Mouse (Mus musculus) stomach, postnatal 0 days (tissue): Measurements from ENCODE around the gene Eif5a. TPM values are rescaled to one million over a fixed set of nuclear protein-coding genes. Genes with fewer than 3 reads are reported as not detected.

Experiments used
- ATAC-seq: fragments of 200-750 bp; cut with Nextera tagmentation; 2 replicates; pipeline ENCODE4 v1.8.0; 2017; ENCODE audit not compliant: low FRiP score, low TSS enrichment
- DNase-seq: peaks from one replicate; pipeline ENCODE4 v3.0.0-alpha.2; 2016; ENCODE audit warnings: low spot score
- H3K27ac ChIP-seq: fragments of 300-500 bp; sonication (generic); replicated peaks from 2 replicates; pipeline ENCODE4 v1.5.1; 2014; ENCODE audit warnings: mild to moderate bottlenecking, control low read depth
- H3K27me3 ChIP-seq: fragments of 300-500 bp; sonication (generic); 2 replicates; pipeline ENCODE4 v1.6.1; 2014; ENCODE audit warnings: low read length; ENCODE audit not compliant: control insufficient read depth, insufficient read depth
- H3K36me3 ChIP-seq: fragments of 300-500 bp; sonication (generic); 2 replicates; pipeline ENCODE4 v1.6.1; 2014; ENCODE audit warnings: low read length, mixed read lengths; ENCODE audit not compliant: control insufficient read depth, insufficient read depth
- H3K4me1 ChIP-seq: fragments of 300-500 bp; sonication (generic); replicated peaks from 2 replicates; pipeline ENCODE4 v1.6.1; 2014; ENCODE audit warnings: antibody characterized with exemption; ENCODE audit not compliant: control insufficient read depth, insufficient read depth
- H3K4me2 ChIP-seq: fragments of 300-500 bp; sonication (generic); replicated peaks from 2 replicates; pipeline ENCODE4 v1.6.1; 2014; ENCODE audit warnings: low read depth, mild to moderate bottlenecking, control low read depth, moderate library complexity
- H3K4me3 ChIP-seq: fragments of 300-500 bp; sonication (generic); 2 replicates; pipeline ENCODE4 v1.5.1; 2014; ENCODE audit warnings: low read depth, low read length, control low read depth
- H3K9ac ChIP-seq: fragments of 300-500 bp; sonication (generic); 2 replicates; pipeline ENCODE4 v1.6.1; 2014; ENCODE audit warnings: mild to moderate bottlenecking, low read length, control low read depth, mixed read lengths
- H3K9me3 ChIP-seq: fragments of 300-500 bp; sonication (generic); 2 replicates; pipeline ENCODE4 v1.6.1; 2016; ENCODE audit warnings: low read length; ENCODE audit not compliant: control insufficient read depth
- CTCF ChIP-seq: IDR thresholded peaks from 2 replicates; pipeline ENCODE4 v1.5.1; 2016; ENCODE audit warnings: antibody characterized with exemption, low read depth, mild to moderate bottlenecking, moderate library complexity
- EP300 ChIP-seq: optimal IDR thresholded peaks from 2 replicates; pipeline ENCODE3; 2016; ENCODE audit warnings: antibody characterized with exemption
- WGBS: fragments of 180-500 bp; shearing (Covaris S2); extraction: QIAGEN DNeasy Blood & Tissue Kit; methylation state at CpG from one replicate; pipeline ENCODE4 v1.1.7; 2014; 5-methylcytosine and 5-hydroxymethylcytosine counted together
- polyA plus RNA-seq: library from polyadenylated mRNA; unstranded; fragments of >200 nt; fragmentation: Nextera tagmentation; extraction: Ambion mirVana; gene quantifications from 2 replicates; pipeline ENCODE4 v1.2.1, GENCODE M21; 2015

The Eif5a gene
- polyA plus RNA-seq, 1 experiment from 2014 or later = 1,205 TPM

DNA sequence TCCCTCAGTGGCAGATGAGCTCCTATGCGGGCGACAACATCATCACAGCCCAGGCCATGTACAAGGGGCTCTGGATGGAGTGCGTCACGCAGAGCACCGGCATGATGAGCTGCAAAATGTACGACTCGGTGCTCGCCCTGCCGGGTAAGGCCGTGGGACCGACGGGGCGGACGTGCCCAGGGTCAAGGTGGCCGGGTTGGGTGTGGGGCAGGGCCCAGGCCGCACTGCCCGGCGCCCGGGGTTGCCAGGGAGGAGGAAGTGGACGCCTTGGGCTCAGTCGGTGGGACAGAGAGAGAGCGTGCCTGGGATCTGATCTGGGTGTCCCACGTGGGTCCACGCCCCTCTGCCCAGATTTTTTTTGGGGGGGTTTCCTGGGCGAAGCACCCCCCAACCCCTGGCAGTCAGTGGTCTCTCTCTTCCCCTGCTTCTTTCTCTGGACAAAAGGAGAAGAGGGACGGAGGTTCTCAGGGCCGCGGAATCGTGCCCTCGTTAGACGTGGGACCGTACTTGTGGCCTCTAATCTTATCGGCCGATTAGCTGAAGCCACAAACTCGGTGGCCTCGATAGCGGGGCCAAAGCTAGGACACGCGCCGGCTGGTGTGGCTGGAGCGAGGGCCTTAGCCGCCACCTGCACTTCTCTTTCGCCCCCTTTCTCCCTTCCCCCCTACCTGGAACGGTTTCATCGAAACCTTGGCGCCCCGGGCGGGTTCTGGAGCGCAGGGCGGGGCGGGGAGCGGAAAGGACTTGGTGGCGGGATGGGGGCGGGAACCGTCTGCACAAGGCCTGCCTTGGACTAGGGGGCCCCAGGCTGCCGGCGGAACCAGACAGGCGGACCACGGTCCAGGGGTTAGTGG, 44.5 kb upstream of the Eif5a start:
- DNase-seq = peak; percentile 89
- peaks cover 6% of the 10 kb centered on the region; the same call in 1 of the 2 replicates for H3K27me3 ChIP-seq
- H3K4me1 ChIP-seq = peaks cover 2% of the 10 kb centered on the region; the same call in 1 of the 2 replicates
- peak overlapping the region; percentile 59 for H3K9ac ChIP-seq
- peak overlapping the region; percentile 65 for H3K4me2 ChIP-seq
- H3K27ac ChIP-seq = peak overlapping the region; percentile 82
- peak overlapping the region; percentile 43 for H3K4me3 ChIP-seq
- peak; percentile 55 for ATAC-seq
- peaks cover 9% of the 10 kb centered on the region; the same call in 1 of the 2 replicates for H3K36me3 ChIP-seq
- TF ChIP-seq CTCF (no peak), EP300 (no peak)
- no peaks in the 10 kb centered on the region for H3K9me3 ChIP-seq
- 3% methylated on average over 52 of the region's 59 CpGs for WGBS

DNA sequence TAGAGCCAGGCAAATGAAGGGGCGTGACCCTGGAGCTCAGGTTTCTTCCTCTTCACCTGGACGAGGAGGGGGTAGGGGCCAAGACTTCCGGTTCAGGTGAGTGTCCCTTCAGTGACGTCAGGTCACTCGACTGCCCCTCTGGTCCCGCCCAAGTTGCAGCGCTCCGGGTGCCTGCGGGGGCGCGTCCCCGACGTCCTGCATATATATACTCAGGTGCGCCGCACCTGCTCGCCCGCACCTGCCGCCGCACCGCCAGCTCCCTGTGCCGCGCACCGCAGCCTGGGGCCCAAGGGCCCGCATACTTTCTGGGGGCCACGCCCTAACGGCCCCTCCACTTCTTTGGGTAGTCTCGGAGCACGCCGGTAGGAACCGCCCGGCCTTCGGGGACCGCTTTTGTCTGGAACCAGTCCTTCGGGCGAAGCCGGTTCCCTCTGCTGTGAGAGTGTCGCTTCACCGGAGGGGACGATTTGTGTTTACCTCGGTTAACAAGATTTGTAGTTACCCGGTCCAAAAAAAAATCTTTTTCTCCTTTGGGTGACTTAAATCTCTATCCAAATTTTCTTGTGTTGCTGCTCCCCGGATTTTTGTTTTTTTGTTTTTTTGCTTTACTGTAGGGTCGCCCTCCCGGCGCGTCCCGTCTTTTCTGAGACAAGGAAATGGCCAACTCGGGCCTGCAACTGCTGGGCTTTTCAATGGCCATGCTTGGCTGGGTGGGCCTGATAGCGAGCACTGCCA, 43.7 kb upstream of the Eif5a start:
- ATAC-seq (peak; percentile 67), DNase-seq (peak; percentile 89)
- peaks cover 6% of the 10 kb centered on the region; the same call in 1 of the 2 replicates for H3K27me3 ChIP-seq

GRCm38 (mm10) chr11:69964650-69965270, 43.0 kb upstream of the Eif5a start, which contains the start of gene Cldn7:
Cldn7 (plus strand) TSS chr11:69964779.
- H3K36me3 ChIP-seq = peaks cover 6% of the 10 kb centered on the region; the same call in 1 of the 2 replicates
- peak within 1 kb of the TSS; percentile 59; the same call in 1 of the 2 replicates for H3K9ac ChIP-seq
- H3K9me3 ChIP-seq = no peaks in the 10 kb centered on the region
- H3K4me1 ChIP-seq = peaks cover 2% of the 10 kb centered on the region; the same call in 1 of the 2 replicates
- WGBS = 14% methylated on average over 24 of the region's 24 CpGs
- peak within 1 kb of the TSS; percentile 59; the same call in 1 of the 2 replicates for H3K27ac ChIP-seq
- H3K4me3 ChIP-seq = peak within 1 kb of the TSS; percentile 43
- DNase-seq = peak; percentile 34
- TF ChIP-seq CTCF (no peak), EP300 (no peak)
- H3K4me2 ChIP-seq = peak within 1 kb of the TSS; percentile 65
- no peak for ATAC-seq
- H3K27me3 ChIP-seq = peaks cover 6% of the 10 kb centered on the region; the same call in 1 of the 2 replicates

More for the DNA sequence above, 43.7 kb upstream of the Eif5a start:
- H3K4me1 ChIP-seq = peaks cover 2% of the 10 kb centered on the region; the same call in 1 of the 2 replicates
- WGBS = 6% methylated on average over 49 of the region's 49 CpGs
- peak overlapping the region; percentile 65 for H3K4me2 ChIP-seq
- H3K27ac ChIP-seq = peak overlapping the region; percentile 82
- no peaks in the 10 kb centered on the region for H3K9me3 ChIP-seq
- H3K36me3 ChIP-seq = peaks cover 7% of the 10 kb centered on the region; the same call in 1 of the 2 replicates
- peak overlapping the region; percentile 59; the same call in 1 of the 2 replicates for H3K9ac ChIP-seq
- peak; percentile 8; the same call in 1 of the 2 replicates for TF ChIP-seq CTCF
- no peak for TF ChIP-seq EP300
- H3K4me3 ChIP-seq = peak overlapping the region; percentile 43

GRCm38 (mm10) chr11:69961841-69962240, 40.1 kb upstream of the Eif5a start:
- no peak for TF ChIP-seq EP300
- TF ChIP-seq CTCF = no peak
- Histone ChIP-seq H3K9ac (no peak overlapping the region), H3K4me1 (peaks cover 2% of the 10 kb centered on the region; the same call in 1 of the 2 replicates), H3K9me3 (no peaks in the 10 kb centered on the region), H3K36me3 (no peaks in the 10 kb centered on the region), H3K4me3 (no peak overlapping the region), H3K4me2 (no peak overlapping the region), H3K27ac (peak overlapping the region; percentile 35; the same call in 1 of the 2 replicates), H3K27me3 (peaks cover 6% of the 10 kb centered on the region; the same call in 1 of the 2 replicates)
- ATAC-seq = peak; percentile 50
- 22% methylated on average over 5 of the region's 5 CpGs for WGBS
- DNase-seq = peak; percentile 73

DNA sequence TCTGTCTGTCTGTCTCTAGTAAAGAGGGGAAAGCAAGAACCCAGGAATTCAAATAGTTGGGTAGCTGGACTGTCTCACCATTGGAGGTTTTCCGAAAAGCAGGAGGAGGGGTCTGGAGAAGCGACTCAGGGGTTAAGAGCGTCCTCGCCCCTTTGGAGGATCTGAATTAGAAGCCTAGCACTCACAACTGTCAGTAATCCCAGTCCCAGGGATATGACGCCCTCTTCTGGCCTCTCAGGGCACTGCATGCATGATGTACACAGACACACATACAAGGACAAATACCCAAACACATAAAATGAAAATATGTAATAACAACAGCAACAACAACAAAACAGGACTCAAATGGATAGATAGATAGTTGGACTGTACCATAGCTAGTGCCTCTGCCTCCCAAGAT, 38.9 kb upstream of the Eif5a start:
- H3K4me1 ChIP-seq = no peaks in the 10 kb centered on the region
- H3K9me3 ChIP-seq = no peaks in the 10 kb centered on the region
- H3K27me3 ChIP-seq = peaks cover 4% of the 10 kb centered on the region; the same call in 1 of the 2 replicates
- 41% methylated on average over 5 of the region's 5 CpGs for WGBS
- DNase-seq (peak; percentile 38), ATAC-seq (no peak)
- no peaks in the 10 kb centered on the region for H3K36me3 ChIP-seq
- no peak for TF ChIP-seq EP300
- TF ChIP-seq CTCF = peak; percentile 66
- no peak overlapping the region for H3K4me3 ChIP-seq
- no peak overlapping the region for H3K27ac ChIP-seq
- H3K4me2 ChIP-seq = no peak overlapping the region
- no peak overlapping the region for H3K9ac ChIP-seq
